Mouse (Mus musculus) embryonic facial prominence, embryonic 11.5 days (tissue): ENCODE data around the gene Gm20388. TPM values are rescaled to one million over a fixed set of nuclear protein-coding genes. Genes with fewer than 3 reads are reported as not detected.

Experiments
- ATAC-seq: fragments of 200-750 bp; cut with Nextera tagmentation; replicated peaks from 2 replicates; pipeline ENCODE4 v1.8.0; 2017; ENCODE audit warnings: low read depth; ENCODE audit not compliant: insufficient number of reproducible peaks, low FRiP score, low TSS enrichment
- DNase-seq: peaks from one replicate; pipeline ENCODE4 v3.0.0-alpha.2; 2015; ENCODE audit warnings: low spot score
- H3K27ac ChIP-seq: fragments of 300-500 bp; sonication (generic); replicated peaks from 2 replicates; pipeline ENCODE4 v1.5.1; 2014; ENCODE audit warnings: mild to moderate bottlenecking, low read depth, low read length, control low read depth
- H3K27me3 ChIP-seq: fragments of 300-500 bp; sonication (generic); 2 replicates; pipeline ENCODE4 v1.6.1; 2014; ENCODE audit warnings: mild to moderate bottlenecking, low read length, moderate library complexity, mixed read lengths; ENCODE audit not compliant: control insufficient read depth, insufficient read depth
- H3K36me3 ChIP-seq: fragments of 300-500 bp; sonication (generic); replicated peaks from 2 replicates; pipeline ENCODE4 v1.6.1; 2014; ENCODE audit warnings: low read depth, mild to moderate bottlenecking, low read length, moderate library complexity, mixed read lengths; ENCODE audit not compliant: control insufficient read depth, insufficient read depth
- H3K4me1 ChIP-seq: fragments of 300-500 bp; sonication (generic); 2 replicates; pipeline ENCODE4 v1.6.1; 2014; ENCODE audit warnings: low read length, mixed read lengths; ENCODE audit not compliant: control insufficient read depth, insufficient read depth
- H3K4me2 ChIP-seq: fragments of 300-500 bp; sonication (generic); 2 replicates; pipeline ENCODE4 v1.6.1; 2014; ENCODE audit warnings: low read depth, mild to moderate bottlenecking, control low read depth, low read length, moderate library complexity
- H3K4me3 ChIP-seq: fragments of 300-500 bp; sonication (generic); 2 replicates; pipeline ENCODE4 v1.5.1; 2014; ENCODE audit warnings: low read depth, low read length, control low read depth
- H3K9ac ChIP-seq: fragments of 300-500 bp; sonication (generic); replicated peaks from 2 replicates; pipeline ENCODE4 v1.6.1; 2014; ENCODE audit warnings: mild to moderate bottlenecking, control low read depth, low read length
- H3K9me3 ChIP-seq: fragments of 300-500 bp; sonication (generic); replicated peaks from 2 replicates; pipeline ENCODE4 v1.6.1; 2016; ENCODE audit warnings: mild to moderate bottlenecking, low read length, inconsistent platforms, mixed read lengths; ENCODE audit not compliant: control insufficient read depth
- WGBS: fragments of 180-500 bp; shearing (Covaris S2); extraction: QIAGEN DNeasy Blood & Tissue Kit; methylation state at CpG from one replicate; pipeline ENCODE4 v1.1.7; 2014; 5-methylcytosine and 5-hydroxymethylcytosine counted together
- polyA plus RNA-seq: library from polyadenylated mRNA; unstranded; fragments of >200 nt; fragmentation: Nextera tagmentation; extraction: Ambion mirVana; gene quantifications from 2 replicates; pipeline ENCODE4 v1.2.1, GENCODE M21; 2014

The Gm20388 gene
- polyA plus RNA-seq, 1 experiment from 2014 or later: 3.1 TPM

GRCm38 (mm10) chr8:119947653-119948052, 37.0 kb downstream of the Gm20388 start:
- WGBS: 93% methylated on average over 19 of the region's 19 CpGs
- DNase-seq (no peak), ATAC-seq (no peak)
- Histone ChIP-seq H3K27me3 (no peaks in the 10 kb centered on the region), H3K4me2 (no peak overlapping the region), H3K36me3 (peaks cover 11% of the 10 kb centered on the region), H3K4me1 (no peaks in the 10 kb centered on the region), H3K4me3 (no peak overlapping the region), H3K9ac (no peak overlapping the region), H3K27ac (no peak overlapping the region), H3K9me3 (no peaks in the 10 kb centered on the region)

DNA sequence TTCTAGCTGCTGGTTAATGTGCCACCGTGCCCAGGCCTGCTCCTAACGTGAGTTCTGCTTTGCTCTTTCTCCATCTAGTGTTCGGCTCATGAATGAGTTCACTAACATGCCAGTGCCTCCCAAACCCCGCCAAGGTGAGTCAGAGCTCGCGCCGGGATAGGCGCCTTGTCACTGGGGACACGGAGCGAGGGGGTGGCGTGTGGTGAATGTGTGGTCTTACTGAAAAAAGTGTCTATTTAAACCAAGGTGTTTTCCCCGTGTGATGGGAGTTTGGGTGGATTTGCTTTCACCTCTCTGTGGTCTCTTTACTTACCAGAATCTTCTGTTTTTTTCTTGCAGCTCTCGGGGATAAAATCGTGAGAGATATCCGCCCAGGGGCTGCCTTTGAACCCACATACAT, 37.7 kb downstream of the Gm20388 start:
- no peak for ATAC-seq

DNA sequence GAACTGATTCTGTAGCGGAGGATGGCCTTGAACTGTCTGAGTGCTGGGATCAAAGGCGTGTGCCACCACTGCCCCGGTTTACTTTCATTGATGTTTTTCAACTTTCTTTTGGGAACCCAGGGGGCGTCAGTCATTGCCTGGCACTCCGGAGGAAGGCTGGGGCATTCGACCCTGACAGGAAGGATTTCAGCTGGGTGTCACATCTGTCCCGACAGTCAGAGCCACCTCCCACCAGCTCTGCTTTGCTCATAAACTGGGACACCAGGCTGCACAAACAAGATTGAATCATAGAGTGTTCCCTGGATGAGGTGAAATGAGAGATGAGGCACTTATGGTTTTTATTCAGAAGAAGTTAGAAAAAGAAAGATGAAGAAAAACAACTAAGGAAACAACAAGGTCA, 41.6 kb downstream of the Gm20388 start:
- WGBS: 86% methylated on average over 7 of the region's 7 CpGs
- no peak overlapping the region for H3K4me3 ChIP-seq
- no peaks in the 10 kb centered on the region for H3K27me3 ChIP-seq
- ATAC-seq: no peak
- H3K4me1 ChIP-seq: no peaks in the 10 kb centered on the region
- H3K9me3 ChIP-seq: no peaks in the 10 kb centered on the region
- DNase-seq: no peak
- H3K36me3 ChIP-seq: peaks cover 18% of the 10 kb centered on the region
- H3K27ac ChIP-seq: no peak overlapping the region
- no peak overlapping the region for H3K9ac ChIP-seq
- H3K4me2 ChIP-seq: no peak overlapping the region

More for the DNA sequence above, 37.7 kb downstream of the Gm20388 start:
- no peaks in the 10 kb centered on the region for H3K9me3 ChIP-seq
- H3K27me3 ChIP-seq: no peaks in the 10 kb centered on the region
- H3K36me3 ChIP-seq: peaks cover 16% of the 10 kb centered on the region
- H3K27ac ChIP-seq: no peak overlapping the region
- H3K9ac ChIP-seq: no peak overlapping the region
- 89% methylated on average over 15 of the region's 15 CpGs for WGBS
- no peak for DNase-seq
- no peak overlapping the region for H3K4me2 ChIP-seq
- H3K4me3 ChIP-seq: no peak overlapping the region
- no peaks in the 10 kb centered on the region for H3K4me1 ChIP-seq

DNA sequence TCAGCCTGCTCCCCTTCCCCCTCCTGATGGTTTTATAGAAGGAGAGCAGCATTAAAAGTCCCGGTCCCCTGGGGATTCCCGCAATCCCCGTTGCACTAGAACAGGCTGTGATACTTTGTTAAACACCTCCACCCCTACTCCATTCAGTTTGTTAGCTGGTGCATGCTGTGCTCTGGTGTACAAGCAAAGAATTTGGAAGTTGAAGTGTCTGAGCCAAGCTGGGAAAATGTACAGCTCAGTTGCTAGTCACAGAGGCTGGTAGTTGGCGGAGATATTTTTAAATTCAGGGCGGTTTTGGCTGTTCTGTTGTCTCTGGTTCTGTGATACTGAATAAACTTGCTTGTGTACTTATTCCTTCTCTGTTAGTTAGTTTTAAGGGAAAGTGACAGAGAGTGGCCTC, 42.1 kb downstream of the Gm20388 start:
- Histone ChIP-seq H3K4me1 (no peaks in the 10 kb centered on the region), H3K27ac (no peak overlapping the region), H3K4me2 (no peak overlapping the region), H3K4me3 (no peak overlapping the region), H3K36me3 (peaks cover 19% of the 10 kb centered on the region), H3K9me3 (no peaks in the 10 kb centered on the region), H3K27me3 (no peaks in the 10 kb centered on the region), H3K9ac (no peak overlapping the region)
- DNase-seq (no peak), ATAC-seq (no peak)
- 89% methylated on average over 5 of the region's 5 CpGs for WGBS

- WGBS: 94% methylated on average over 8 of the region's 8 CpGs
- no peak for DNase-seq
- H3K9ac ChIP-seq: no peak overlapping the region
- H3K4me3 ChIP-seq: no peak overlapping the region
- no peak for ATAC-seq
- H3K27ac ChIP-seq: no peak overlapping the region
- no peak overlapping the region for H3K4me2 ChIP-seq
- no peaks in the 10 kb centered on the region for H3K4me1 ChIP-seq
- peaks cover 18% of the 10 kb centered on the region for H3K36me3 ChIP-seq
- H3K9me3 ChIP-seq: no peaks in the 10 kb centered on the region
- H3K27me3 ChIP-seq: no peaks in the 10 kb centered on the region
These were observed 44.7 kb downstream of the Gm20388 start for GRCm38 (mm10) chr8:119955333-119955732.

- Histone ChIP-seq H3K4me3 (no peak overlapping the region), H3K4me1 (no peaks in the 10 kb centered on the region), H3K9me3 (no peaks in the 10 kb centered on the region), H3K9ac (no peak overlapping the region), H3K4me2 (no peak overlapping the region), H3K36me3 (peaks cover 8% of the 10 kb centered on the region), H3K27ac (no peak overlapping the region), H3K27me3 (no peaks in the 10 kb centered on the region)
- WGBS: 92% methylated on average over 10 of the region's 10 CpGs
- DNase-seq (no peak), ATAC-seq (no peak)
These were observed 47.4 kb downstream of the Gm20388 start for GRCm38 (mm10) chr8:119958076-119958475.

GRCm38 (mm10) chr8:119960531-119961104, 50.0 kb downstream of the Gm20388 start:
- no peaks in the 10 kb centered on the region for H3K27me3 ChIP-seq
- WGBS: 51% methylated on average over 5 of the region's 5 CpGs
- no peak overlapping the region for H3K9ac ChIP-seq
- no peak overlapping the region for H3K27ac ChIP-seq
- peaks cover 7% of the 10 kb centered on the region for H3K36me3 ChIP-seq
- no peaks in the 10 kb centered on the region for H3K9me3 ChIP-seq
- ATAC-seq (no peak), DNase-seq (no peak)
- H3K4me2 ChIP-seq: no peak overlapping the region
- H3K4me3 ChIP-seq: no peak overlapping the region
- H3K4me1 ChIP-seq: no peaks in the 10 kb centered on the region

DNA sequence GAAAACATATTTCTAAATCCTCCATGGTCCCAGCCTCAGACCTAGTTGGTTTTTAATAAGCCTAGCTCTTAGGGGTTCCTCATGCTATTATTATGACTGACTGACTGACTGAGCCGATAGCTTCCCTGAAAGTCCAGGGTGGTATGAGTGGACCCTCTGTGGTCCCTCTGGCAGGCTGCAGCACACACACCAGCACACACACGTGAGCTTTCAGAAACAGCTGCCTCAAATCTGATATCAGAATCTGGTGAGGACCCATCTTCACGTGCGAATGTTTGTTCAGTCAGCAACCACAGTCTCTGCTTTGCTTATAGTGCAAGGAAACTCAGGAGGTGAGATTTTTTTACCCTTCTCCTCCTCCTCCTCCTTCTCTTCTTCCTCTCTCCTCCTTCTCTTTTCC, 54.2 kb downstream of the Gm20388 start:
- Histone ChIP-seq H3K9me3 (no peaks in the 10 kb centered on the region), H3K36me3 (no peaks in the 10 kb centered on the region), H3K9ac (no peak overlapping the region), H3K27ac (no peak overlapping the region), H3K27me3 (no peaks in the 10 kb centered on the region), H3K4me1 (no peaks in the 10 kb centered on the region), H3K4me3 (no peak overlapping the region), H3K4me2 (no peak overlapping the region)
- WGBS: 79% methylated on average over 4 of the region's 4 CpGs
- no peak for DNase-seq
- ATAC-seq: no peak
